Mouse (Mus musculus) bone marrow macrophage, adult 2 months (primary cell): Measurements from ENCODE around the gene Zfp84. TPM values are rescaled to one million over a fixed set of nuclear protein-coding genes. Genes with fewer than 3 reads are reported as not detected.
A peak's percentile ranks its signal among the peaks of the same experiment; 100 is the strongest.
"Not testable (repeated sequence)": the region's sequence is repeated elsewhere in the genome, so short reads cannot be mapped to it uniquely, and the experiment has no call there.

Experiments used
- H3K27ac ChIP-seq: 2 replicates; pipeline ENCODE4 v1.5.1; 2012; ENCODE audit warnings: low read depth, low read length; ENCODE audit not compliant: insufficient read depth
- H3K4me1 ChIP-seq: 2 replicates; pipeline ENCODE4 v1.6.1; 2012; ENCODE audit warnings: low read length; ENCODE audit not compliant: control insufficient read depth, insufficient read depth
- H3K4me3 ChIP-seq: 2 replicates; pipeline ENCODE4 v1.5.1; 2012; ENCODE audit warnings: mild to moderate bottlenecking, low read length, moderate library complexity; ENCODE audit not compliant: insufficient read depth
- CTCF ChIP-seq: IDR thresholded peaks from 2 replicates; pipeline ENCODE4 v1.5.1; 2012; ENCODE audit warnings: low read depth, mild to moderate bottlenecking, low read length, moderate library complexity
- POLR2A ChIP-seq: IDR thresholded peaks from 2 replicates; pipeline ENCODE4 v1.6.1; 2012; ENCODE audit warnings: mild to moderate bottlenecking, low read depth, low read length, borderline replicate concordance
- polyA plus RNA-seq: library from polyadenylated mRNA; stranded (reverse); fragments of >200 nt; gene quantifications from 2 replicates; pipeline ENCODE4 v1.2.4, GENCODE M21; 2012; ENCODE audit not compliant: missing spikeins, insufficient read depth, insufficient read length

Gene Zfp84
- 10.3 and 12.5 TPM in 2 replicates for polyA plus RNA-seq

DNA sequence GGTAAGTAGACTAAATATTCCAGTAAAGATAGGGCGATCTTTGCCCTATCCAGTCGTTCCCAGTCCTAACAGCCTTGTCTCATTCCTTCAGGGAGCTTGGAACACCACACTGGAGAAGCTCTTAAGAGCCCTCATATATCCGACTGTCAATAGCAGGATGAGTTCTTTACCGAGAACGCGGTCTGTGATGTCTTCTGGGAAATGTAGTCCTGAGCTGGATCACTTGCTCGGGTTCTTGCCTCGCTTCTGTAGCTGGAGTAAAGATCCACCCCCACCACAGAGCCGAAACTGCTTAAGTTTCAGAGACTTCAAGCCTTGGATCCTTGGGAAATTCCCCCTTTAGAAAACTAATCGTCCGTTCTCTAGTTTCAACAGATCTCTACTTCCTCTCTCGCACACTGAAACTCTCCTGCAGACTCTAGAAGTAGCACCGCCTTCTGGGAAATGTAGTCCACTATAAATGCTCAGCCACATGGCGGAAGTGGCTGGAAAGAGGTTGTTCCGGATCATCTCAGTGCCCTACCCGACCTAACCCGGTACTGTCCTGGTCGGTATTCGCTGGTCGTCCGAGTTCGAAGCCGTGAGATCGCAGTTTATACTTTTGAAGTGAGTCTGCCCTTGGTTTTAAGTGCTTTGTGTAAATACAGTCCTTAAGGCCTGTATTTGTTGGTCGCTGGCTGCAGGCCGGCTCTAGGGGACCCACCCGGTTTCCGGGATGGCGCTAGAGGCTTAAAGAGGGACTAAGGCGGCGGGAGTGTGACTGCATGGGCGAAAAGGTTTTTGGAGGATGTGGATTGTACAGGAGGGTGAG lies at the start of gene Zfp84:
Gene Zfp84, plus strand, starts transcription at position 463 of the 811 bp plus-strand sequence.
- TF ChIP-seq POLR2A (no peak), CTCF (peak; percentile 8; the same call in 1 of the 2 replicates)
- Histone ChIP-seq H3K4me3 (peak within 1 kb of the TSS; percentile 93), H3K4me1 (peaks cover 7% of the 10 kb centered on the region), H3K27ac (peak within 1 kb of the TSS; percentile 97)

DNA sequence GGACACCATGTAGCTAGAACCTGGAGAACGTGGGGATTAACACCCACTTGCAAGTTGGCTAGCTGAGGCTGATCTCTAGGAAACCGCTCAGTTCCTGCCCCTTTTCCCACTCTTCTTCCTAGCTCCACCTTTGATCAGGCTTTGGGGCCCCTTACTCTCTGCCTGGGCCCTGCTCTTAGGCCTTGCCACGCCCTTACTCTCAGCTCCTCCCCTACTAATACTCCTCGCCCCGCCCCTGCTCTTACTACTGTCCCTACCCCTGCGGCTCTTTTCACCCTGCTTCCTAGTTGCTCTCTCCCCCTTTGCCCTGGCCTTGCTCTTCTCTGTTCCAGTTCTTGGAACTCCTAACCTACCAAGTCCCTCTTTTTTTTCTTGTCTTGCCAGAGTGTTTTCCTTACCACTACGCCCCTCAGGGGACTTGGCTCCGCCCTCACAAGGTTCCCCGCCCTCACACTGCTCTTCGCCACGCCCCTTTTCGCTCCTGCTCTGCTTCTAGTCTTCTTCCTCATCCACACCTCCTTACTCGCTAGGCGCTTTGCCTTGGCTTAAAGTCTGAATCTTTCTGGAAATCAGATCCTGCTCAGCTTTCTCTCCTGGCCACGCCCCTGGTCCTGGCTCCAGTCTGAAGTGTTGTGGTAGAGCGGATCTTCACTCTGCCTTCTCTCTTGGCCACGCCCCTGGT lies 42.8 kb upstream of the Zfp84 start:
- not testable (repeated sequence) for H3K27ac ChIP-seq, H3K4me3 ChIP-seq, H3K4me1 ChIP-seq

DNA sequence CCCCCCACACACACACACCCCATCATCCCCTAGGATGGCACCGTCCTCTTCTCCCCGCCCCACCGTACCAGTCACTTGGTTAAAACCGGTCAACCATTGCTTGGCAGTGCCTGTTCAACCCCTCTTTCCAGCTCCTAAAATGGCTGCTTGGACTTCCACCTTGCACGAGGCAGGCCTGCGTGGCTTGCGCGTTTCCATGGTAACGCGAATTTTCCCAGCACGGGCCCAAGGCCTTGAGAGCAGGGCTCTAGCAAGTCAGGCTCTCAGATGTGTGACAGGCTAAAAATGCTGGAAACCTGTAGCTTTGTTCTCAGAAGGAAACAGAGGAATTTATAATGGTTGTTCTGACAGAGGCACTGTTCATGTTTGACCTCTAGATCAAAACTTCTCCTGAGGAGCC lies 41.5 kb upstream of the Zfp84 start, which contains the start of gene Catsperg2:
Gene Catsperg2, minus strand, starts transcription at position 173 of the 400 bp plus-strand sequence.
- H3K4me1 ChIP-seq, H3K4me3 ChIP-seq, H3K27ac ChIP-seq: not testable (repeated sequence)

DNA sequence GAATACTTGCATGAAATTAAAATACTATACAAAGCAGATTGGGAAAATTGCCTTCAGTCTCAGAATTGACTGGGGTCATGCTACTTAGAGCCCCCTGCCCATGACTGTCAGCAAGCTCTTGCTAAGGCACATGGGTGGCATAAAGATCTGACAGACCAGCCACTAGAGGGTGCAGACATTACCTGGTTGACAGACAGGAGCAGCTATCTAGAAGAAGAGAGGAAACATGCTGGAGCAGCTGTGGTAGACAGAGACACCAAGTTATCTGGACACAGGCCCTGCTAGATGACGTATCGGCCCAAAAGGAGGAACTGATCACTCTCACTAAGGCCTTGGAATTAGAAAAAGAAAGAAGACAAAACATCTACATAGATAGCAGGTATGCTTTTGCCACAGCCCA lies 40.3 kb upstream of the Zfp84 start:
- TF ChIP-seq POLR2A (no peak), CTCF (no peak)
- no peaks in the 10 kb centered on the region for H3K4me1 ChIP-seq
- no peak overlapping the region for H3K27ac ChIP-seq
- no peak overlapping the region for H3K4me3 ChIP-seq

DNA sequence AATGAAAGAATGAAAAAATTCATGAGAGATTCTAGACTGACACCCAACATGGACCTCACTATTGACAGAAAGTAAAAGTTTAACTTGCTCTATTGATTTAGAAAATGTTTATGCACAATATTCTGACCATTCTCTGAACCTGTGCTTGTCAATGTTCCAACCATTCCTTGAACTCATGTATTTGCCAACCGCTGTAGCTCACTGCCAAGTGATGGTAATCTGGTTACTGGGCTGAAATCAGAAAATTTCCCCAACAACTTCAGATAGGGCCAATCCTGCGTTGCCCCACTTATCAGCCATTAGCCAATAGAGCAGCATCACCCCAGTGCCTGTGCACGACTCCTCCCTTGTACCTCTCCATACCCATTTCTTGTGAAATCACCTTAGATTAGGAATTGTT lies 26.1 kb upstream of the Zfp84 start:
- Histone ChIP-seq H3K27ac (no peak overlapping the region), H3K4me3 (no peak overlapping the region), H3K4me1 (no peaks in the 10 kb centered on the region)
- TF ChIP-seq CTCF (no peak), POLR2A (no peak)

DNA sequence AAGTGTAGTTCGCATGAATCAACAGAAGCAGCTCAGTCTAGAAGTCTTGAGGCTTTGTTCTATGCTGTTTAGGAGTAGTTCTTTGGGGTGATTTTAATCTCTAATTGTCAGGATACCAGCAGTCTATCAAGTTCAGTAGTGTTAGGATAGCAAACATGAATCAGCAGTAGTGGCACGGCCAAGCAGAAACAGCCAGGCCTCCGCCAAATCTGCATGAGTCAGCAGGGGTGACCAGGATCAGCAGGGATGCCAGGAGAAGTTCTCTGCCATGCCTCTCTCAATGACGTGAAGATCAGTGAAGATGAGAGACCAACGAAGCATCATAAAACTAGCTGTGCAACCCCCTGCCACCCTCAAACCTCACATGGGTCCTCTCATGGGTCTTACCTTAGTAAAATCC lies 7.9 kb upstream of the Zfp84 start:
- no peak overlapping the region for H3K27ac ChIP-seq
- TF ChIP-seq POLR2A (no peak), CTCF (no peak)
- no peak overlapping the region for H3K4me3 ChIP-seq
- peaks cover 4% of the 10 kb centered on the region for H3K4me1 ChIP-seq

DNA sequence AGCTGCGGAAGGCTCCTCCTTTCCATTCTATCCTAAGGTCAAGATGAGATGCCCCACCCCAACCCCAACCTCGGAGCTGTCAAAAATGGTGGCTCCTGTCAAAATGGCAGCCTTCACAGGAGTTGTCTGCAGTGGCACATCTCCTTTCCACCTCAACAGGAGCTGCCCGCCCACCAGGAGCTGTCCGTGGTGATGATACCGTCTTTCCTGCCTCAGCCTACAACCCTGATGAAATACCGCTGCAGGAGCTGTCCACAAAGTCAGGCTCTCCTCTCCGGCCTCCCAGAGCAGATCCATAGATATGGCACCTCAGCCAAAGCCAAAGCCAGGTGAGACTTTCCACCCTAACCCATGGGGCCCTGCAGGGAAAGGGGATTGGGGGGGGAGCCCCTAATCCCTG lies 3.6 kb upstream of the Zfp84 start:
- Histone ChIP-seq H3K4me1 (peaks cover 4% of the 10 kb centered on the region), H3K4me3 (no peak overlapping the region), H3K27ac (no peak overlapping the region)
- TF ChIP-seq POLR2A (no peak), CTCF (no peak)

DNA sequence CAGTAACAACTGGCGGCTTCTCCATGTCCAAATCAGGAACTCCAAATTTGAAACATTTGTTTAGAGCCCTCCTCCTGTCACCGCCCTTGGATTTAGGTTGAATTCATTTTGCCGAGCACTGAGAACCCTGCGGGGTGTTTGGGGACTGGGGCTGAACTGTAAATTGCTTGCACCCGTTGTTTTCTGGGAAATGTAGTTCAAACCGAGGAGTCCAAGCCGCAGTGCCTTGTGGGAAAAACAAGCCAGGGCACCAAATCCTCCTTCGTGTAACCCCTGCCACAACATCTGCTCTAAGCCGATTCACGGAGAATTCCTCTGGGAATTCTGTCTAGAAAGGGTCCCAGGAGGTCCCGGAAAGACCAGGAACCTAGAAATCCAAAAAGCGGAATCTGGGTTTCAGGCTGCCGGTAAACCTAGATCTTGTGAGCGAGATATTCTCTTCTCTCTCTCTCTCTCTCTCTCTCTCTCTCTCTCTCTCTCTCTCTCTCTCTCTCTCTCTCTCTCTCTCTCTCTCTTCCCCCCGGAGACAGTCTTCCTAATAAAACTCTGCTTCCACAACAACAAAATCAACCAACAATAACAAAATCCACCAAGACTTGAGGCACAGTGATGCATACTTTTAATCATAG lies 1.2 kb upstream of the Zfp84 start:
- Histone ChIP-seq H3K27ac (peak overlapping the region; percentile 69), H3K4me3 (peak overlapping the region; percentile 68), H3K4me1 (peaks cover 9% of the 10 kb centered on the region)
- TF ChIP-seq POLR2A, result no peak
- no peak for TF ChIP-seq CTCF

DNA sequence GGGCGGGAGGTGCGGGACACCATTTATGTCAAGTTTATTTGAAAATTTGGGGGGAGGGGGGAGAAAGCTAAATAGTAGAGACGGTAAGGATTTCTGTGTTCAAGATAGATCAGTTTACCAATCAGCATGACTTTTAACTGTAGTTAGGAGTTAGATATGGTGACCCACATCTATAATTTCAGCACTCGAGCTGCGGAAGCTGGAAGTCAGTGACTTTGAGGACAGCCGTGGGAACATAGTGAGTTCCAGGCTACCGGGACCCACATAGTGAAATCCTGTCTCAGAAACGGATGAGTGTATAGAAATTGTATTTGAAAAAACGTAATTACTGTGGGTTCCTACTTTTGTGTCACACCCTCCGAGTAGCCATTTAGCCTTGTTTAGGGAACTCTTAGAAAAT lies 628 bp downstream of the Zfp84 start:
- Histone ChIP-seq H3K4me3 (peak overlapping the region; percentile 93), H3K27ac (peak overlapping the region; percentile 97), H3K4me1 (peaks cover 7% of the 10 kb centered on the region)
- TF ChIP-seq POLR2A (no peak), CTCF (no peak)

DNA sequence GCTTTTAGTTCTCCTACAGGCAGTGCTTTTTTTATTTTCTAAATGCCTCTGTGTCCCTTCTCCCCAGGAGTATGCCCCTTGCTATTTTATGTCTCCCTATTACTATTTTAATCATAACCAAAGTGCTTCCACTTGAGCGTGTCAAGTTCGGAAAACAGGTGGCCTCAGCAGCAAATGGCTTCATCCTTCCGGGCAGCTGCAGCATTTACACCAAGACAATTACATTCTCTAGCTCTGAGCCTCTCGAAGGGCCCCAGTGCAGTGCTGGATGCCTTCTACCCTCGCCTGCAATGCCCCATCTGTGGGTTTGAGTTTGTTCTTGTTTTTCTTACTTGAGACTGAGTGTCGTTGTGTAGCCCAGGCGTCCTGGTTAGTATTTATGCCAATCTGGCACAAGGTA lies 5.2 kb downstream of the Zfp84 start:
- Histone ChIP-seq H3K27ac (no peak overlapping the region), H3K4me3 (no peak overlapping the region), H3K4me1 (peaks cover 7% of the 10 kb centered on the region)
- TF ChIP-seq CTCF (no peak), POLR2A (no peak)
